Mouse (Mus musculus) midbrain, embryonic 15.5 days (tissue): ENCODE data around the gene Anapc7. TPM values are rescaled to one million over a fixed set of nuclear protein-coding genes. Genes with fewer than 3 reads are reported as not detected.
A peak's percentile ranks its signal among the peaks of the same experiment; 100 is the strongest.

Source experiments
- ATAC-seq: fragments of 200-750 bp; cut with Nextera tagmentation; replicated peaks from 2 replicates; pipeline ENCODE4 v1.8.0; 2017; ENCODE audit warnings: moderate TSS enrichment
- H3K27ac ChIP-seq: fragments of 300-500 bp; sonication (generic); 2 replicates; pipeline ENCODE4 v1.5.1; 2015; ENCODE audit warnings: mild to moderate bottlenecking, inconsistent platforms
- H3K27me3 ChIP-seq: fragments of 300-500 bp; sonication (generic); replicated peaks from 2 replicates; pipeline ENCODE4 v1.6.1; 2015; ENCODE audit warnings: inconsistent platforms
- H3K36me3 ChIP-seq: fragments of 300-500 bp; sonication (generic); replicated peaks from 2 replicates; pipeline ENCODE4 v1.6.1; 2015; ENCODE audit warnings: inconsistent platforms
- H3K4me1 ChIP-seq: fragments of 300-500 bp; sonication (generic); 2 replicates; pipeline ENCODE4 v1.6.1; 2015; ENCODE audit warnings: inconsistent platforms
- H3K4me2 ChIP-seq: fragments of 300-500 bp; sonication (generic); 2 replicates; pipeline ENCODE4 v1.6.1; 2015; ENCODE audit warnings: inconsistent platforms, mild to moderate bottlenecking, moderate library complexity
- H3K4me3 ChIP-seq: fragments of 300-500 bp; sonication (generic); 2 replicates; pipeline ENCODE4 v1.5.1; 2015; ENCODE audit warnings: mild to moderate bottlenecking, inconsistent platforms
- H3K9ac ChIP-seq: fragments of 300-500 bp; sonication (generic); 2 replicates; pipeline ENCODE4 v1.6.1; 2015; ENCODE audit warnings: mild to moderate bottlenecking, inconsistent platforms
- H3K9me3 ChIP-seq: fragments of 300-500 bp; sonication (generic); 2 replicates; pipeline ENCODE4 v1.6.1; 2016; ENCODE audit warnings: inconsistent platforms
- WGBS: fragments of 180-500 bp; shearing (Covaris S2); methylation state at CpG from one replicate; pipeline ENCODE4 v1.1.7; 2015; ENCODE audit warnings: mixed read lengths; 5-methylcytosine and 5-hydroxymethylcytosine counted together
- polyA plus RNA-seq: library from polyadenylated mRNA; unstranded; fragments of >200 nt; fragmentation: Nextera tagmentation; extraction: Ambion mirVana; gene quantifications from 2 replicates; pipeline ENCODE4 v1.2.1, GENCODE M21; 2015

Gene Anapc7
- polyA plus RNA-seq, 1 experiment from 2014 or later: 54.5 TPM

DNA sequence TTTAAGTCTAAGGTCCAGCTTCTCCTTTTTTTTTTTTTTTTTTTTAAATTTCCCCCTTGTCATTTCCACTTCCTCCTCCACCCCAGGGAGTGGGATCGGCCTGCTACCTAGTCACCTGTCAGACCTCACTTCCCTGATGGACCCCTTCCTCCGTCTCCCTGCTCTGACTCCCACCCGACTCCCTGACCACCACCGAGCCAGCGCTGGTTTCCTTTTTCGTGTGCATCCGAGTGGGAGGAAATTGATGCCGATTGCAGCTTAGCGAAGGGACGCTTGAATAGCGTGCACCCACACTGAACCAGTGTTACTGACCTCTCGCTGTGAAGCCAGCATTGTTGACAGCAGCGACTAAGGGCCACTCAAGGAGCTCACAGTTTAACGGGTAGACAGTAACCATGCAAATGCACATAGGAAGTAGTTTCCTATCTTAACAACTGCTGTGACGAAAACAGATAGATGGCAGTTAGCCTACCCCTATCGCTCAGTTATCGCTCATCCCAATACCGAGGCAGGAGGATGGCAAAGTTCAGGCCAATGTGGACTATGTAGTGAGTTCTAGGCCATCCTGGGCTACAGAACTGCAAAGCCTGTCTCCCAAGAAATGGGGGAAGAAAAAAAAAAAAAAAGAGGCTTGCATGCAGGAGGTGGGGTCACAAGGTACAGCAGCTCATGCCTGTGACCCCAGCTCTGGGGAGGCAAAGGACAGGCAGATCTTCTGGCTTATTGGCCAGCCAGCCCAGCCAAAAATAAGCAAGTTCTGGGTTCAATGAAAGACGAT lies 29.1 kb upstream of the Anapc7 start:
- WGBS: 14% methylated on average over 19 of the region's 19 CpGs
- Histone ChIP-seq H3K9ac (peak overlapping the region; percentile 63), H3K27ac (peak overlapping the region; percentile 64), H3K27me3 (no peaks in the 10 kb centered on the region), H3K4me1 (peaks cover 16% of the 10 kb centered on the region), H3K4me2 (peak overlapping the region; percentile 77), H3K9me3 (no peaks in the 10 kb centered on the region), H3K4me3 (peak overlapping the region; percentile 60), H3K36me3 (peaks cover 2% of the 10 kb centered on the region; the same call in 1 of the 2 replicates)
- peak; percentile 53; the same call in 1 of the 2 replicates for ATAC-seq

GRCm38 (mm10) chr5:122393887-122394286 lies 27.6 kb upstream of the Anapc7 start:
- H3K36me3 ChIP-seq: peaks cover 5% of the 10 kb centered on the region; the same call in 1 of the 2 replicates
- no peak overlapping the region for H3K27ac ChIP-seq
- WGBS: 54% methylated on average over 2 of the region's 2 CpGs
- no peak overlapping the region for H3K9ac ChIP-seq
- no peak for ATAC-seq
- H3K9me3 ChIP-seq: no peaks in the 10 kb centered on the region
- H3K4me2 ChIP-seq: no peak overlapping the region
- peaks cover 16% of the 10 kb centered on the region for H3K4me1 ChIP-seq
- no peaks in the 10 kb centered on the region for H3K27me3 ChIP-seq
- no peak overlapping the region for H3K4me3 ChIP-seq

- H3K9me3 ChIP-seq: no peaks in the 10 kb centered on the region
- peaks cover 16% of the 10 kb centered on the region for H3K4me1 ChIP-seq
- WGBS: 89% methylated on average over 10 of the region's 10 CpGs
- no peak overlapping the region for H3K4me2 ChIP-seq
- peaks cover 5% of the 10 kb centered on the region; the same call in 1 of the 2 replicates for H3K36me3 ChIP-seq
- H3K4me3 ChIP-seq: no peak overlapping the region
- no peak overlapping the region for H3K27ac ChIP-seq
- H3K9ac ChIP-seq: no peak overlapping the region
- H3K27me3 ChIP-seq: no peaks in the 10 kb centered on the region
- no peak for ATAC-seq
Observed at GRCm38 (mm10) chr5:122396791-122397190, 24.7 kb upstream of the Anapc7 start.

DNA sequence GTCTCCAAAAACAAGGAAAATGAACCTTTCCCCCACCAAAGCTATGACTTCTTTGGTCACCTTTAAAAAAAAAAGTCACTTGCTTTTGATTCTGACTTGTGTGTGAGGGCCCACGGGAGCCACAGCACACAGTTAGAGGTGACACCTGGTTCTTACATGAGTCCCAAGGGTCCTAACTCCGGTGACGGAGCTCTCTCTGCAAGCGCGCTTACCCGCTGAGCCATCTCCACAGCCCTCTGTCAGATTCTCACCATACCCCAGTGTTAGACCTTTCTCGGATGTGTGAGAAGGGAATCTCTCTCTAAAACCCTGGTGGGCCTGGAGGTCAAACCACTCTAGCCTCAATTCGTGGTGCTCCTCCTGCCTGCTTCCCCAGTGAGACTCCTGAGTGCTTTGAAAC lies 24.0 kb upstream of the Anapc7 start:
- Histone ChIP-seq H3K4me3 (no peak overlapping the region), H3K9ac (no peak overlapping the region), H3K4me1 (peaks cover 14% of the 10 kb centered on the region), H3K36me3 (peaks cover 5% of the 10 kb centered on the region; the same call in 1 of the 2 replicates), H3K27ac (no peak overlapping the region), H3K9me3 (no peaks in the 10 kb centered on the region), H3K27me3 (no peaks in the 10 kb centered on the region), H3K4me2 (no peak overlapping the region)
- WGBS: 92% methylated on average over 8 of the region's 8 CpGs
- ATAC-seq: no peak

GRCm38 (mm10) chr5:122399871-122400270 lies 21.6 kb upstream of the Anapc7 start:
- H3K36me3 ChIP-seq: peaks cover 17% of the 10 kb centered on the region

DNA sequence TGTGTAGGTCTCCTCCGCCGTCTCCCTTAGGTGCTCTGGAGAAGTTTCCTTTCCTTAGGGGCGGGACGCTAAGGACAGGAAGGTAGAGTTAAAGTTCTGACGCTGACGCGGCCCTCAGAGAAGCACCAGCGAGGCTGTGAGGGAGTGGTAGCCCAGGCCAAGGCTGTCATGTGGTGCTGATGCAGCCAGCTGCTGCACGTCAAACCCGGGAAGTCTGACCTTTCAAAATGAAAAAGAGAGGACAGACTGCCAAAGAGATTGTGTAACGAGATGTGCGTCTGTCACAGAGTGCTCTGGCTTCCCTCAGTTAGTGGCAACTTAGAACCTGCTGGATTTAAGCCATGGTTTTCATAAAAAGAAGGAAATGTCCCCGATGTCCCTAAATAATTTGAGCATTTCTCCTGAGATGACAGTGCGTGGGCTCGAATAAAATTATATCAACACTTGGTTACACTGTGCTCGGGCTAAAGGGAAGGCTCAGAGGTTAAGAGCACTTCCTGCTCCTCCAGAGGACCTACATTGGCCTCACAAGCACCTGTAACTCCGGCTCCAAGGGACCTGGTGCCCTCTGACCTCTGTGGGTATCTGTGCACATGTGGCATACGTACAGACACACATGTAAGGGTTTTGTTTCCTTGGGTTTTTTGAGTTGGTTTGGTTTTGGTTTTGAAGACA lies 20.7 kb upstream of the Anapc7 start:
- H3K9me3 ChIP-seq: no peaks in the 10 kb centered on the region
- no peaks in the 10 kb centered on the region for H3K27me3 ChIP-seq
- no peak overlapping the region for H3K9ac ChIP-seq
- H3K36me3 ChIP-seq: peaks cover 17% of the 10 kb centered on the region
- H3K4me2 ChIP-seq: no peak overlapping the region
- no peak overlapping the region for H3K4me3 ChIP-seq
- no peak for ATAC-seq
- H3K27ac ChIP-seq: no peak overlapping the region
- H3K4me1 ChIP-seq: no peaks in the 10 kb centered on the region
- 88% methylated on average over 18 of the region's 18 CpGs for WGBS

More at GRCm38 (mm10) chr5:122399871-122400270, 21.6 kb upstream of the Anapc7 start:
- H3K9ac ChIP-seq: no peak overlapping the region
- no peak overlapping the region for H3K27ac ChIP-seq
- WGBS: 95% methylated on average over 8 of the region's 8 CpGs
- no peaks in the 10 kb centered on the region for H3K4me1 ChIP-seq
- no peak overlapping the region for H3K4me3 ChIP-seq
- no peak for ATAC-seq
- H3K4me2 ChIP-seq: no peak overlapping the region
- H3K27me3 ChIP-seq: no peaks in the 10 kb centered on the region
- no peaks in the 10 kb centered on the region for H3K9me3 ChIP-seq

DNA sequence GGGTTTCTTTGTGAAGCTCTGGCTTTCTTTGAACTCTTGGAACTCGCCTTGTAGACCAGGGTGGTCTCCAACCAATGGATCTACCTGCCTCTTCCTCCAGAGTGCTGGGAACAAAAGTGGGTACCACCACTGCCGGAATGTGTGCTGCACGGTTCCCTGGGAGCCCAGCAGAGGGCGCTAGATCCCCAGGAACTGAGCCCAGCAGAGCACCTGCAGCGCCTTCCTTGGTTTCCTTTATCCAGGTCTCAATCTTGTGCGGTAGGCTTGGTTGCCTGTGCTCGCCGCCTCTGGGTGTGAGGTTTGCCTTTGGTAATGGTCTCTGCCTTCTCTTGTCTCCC lies 20.2 kb upstream of the Anapc7 start:
- Histone ChIP-seq H3K9ac (no peak overlapping the region), H3K27ac (no peak overlapping the region), H3K4me3 (no peak overlapping the region), H3K4me2 (no peak overlapping the region), H3K27me3 (no peaks in the 10 kb centered on the region), H3K4me1 (no peaks in the 10 kb centered on the region), H3K9me3 (no peaks in the 10 kb centered on the region), H3K36me3 (peaks cover 19% of the 10 kb centered on the region)
- 16% methylated on average over 8 of the region's 8 CpGs for WGBS
- ATAC-seq: no peak

GRCm38 (mm10) chr5:122402160-122402559 lies 19.3 kb upstream of the Anapc7 start:
- Histone ChIP-seq H3K4me1 (no peaks in the 10 kb centered on the region), H3K4me3 (no peak overlapping the region), H3K9me3 (no peaks in the 10 kb centered on the region), H3K27me3 (no peaks in the 10 kb centered on the region), H3K9ac (no peak overlapping the region), H3K36me3 (peaks cover 28% of the 10 kb centered on the region), H3K27ac (no peak overlapping the region), H3K4me2 (no peak overlapping the region)
- 89% methylated on average over 13 of the region's 13 CpGs for WGBS
- ATAC-seq: no peak

DNA sequence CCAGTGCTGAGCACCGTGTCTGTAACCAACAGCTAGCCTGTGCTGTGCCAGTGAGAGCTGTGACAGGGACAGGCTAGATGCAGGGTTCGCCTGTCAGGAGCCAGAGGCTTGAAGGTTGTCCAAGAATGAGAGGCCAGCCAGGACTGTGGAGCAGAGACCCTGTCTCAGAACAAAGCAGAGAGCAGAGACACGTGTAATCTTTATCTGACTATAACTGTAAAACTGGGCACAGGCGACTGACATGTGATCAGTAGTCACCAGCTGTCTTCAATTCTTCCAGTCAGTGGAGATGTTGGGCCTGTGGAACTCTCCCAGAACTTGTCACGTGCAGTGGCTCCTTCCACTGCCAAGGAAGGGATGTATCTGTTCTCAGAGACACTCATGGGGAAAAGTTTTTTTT lies 18.7 kb upstream of the Anapc7 start:
- H3K27ac ChIP-seq: no peak overlapping the region
- H3K36me3 ChIP-seq: peaks cover 26% of the 10 kb centered on the region
- no peak overlapping the region for H3K9ac ChIP-seq
- H3K4me3 ChIP-seq: no peak overlapping the region
- H3K27me3 ChIP-seq: no peaks in the 10 kb centered on the region
- no peak overlapping the region for H3K4me2 ChIP-seq
- 83% methylated on average over 5 of the region's 5 CpGs for WGBS
- H3K9me3 ChIP-seq: no peaks in the 10 kb centered on the region
- ATAC-seq: no peak
- no peaks in the 10 kb centered on the region for H3K4me1 ChIP-seq

- WGBS: 93% methylated on average over 12 of the region's 12 CpGs
- ATAC-seq: no peak
- H3K4me3 ChIP-seq: no peak overlapping the region
- H3K27me3 ChIP-seq: no peaks in the 10 kb centered on the region
- no peaks in the 10 kb centered on the region for H3K9me3 ChIP-seq
- H3K4me2 ChIP-seq: no peak overlapping the region
- no peaks in the 10 kb centered on the region for H3K4me1 ChIP-seq
- no peak overlapping the region for H3K27ac ChIP-seq
- no peak overlapping the region for H3K9ac ChIP-seq
- peaks cover 26% of the 10 kb centered on the region for H3K36me3 ChIP-seq
Observed at GRCm38 (mm10) chr5:122403362-122403761, 18.1 kb upstream of the Anapc7 start.

DNA sequence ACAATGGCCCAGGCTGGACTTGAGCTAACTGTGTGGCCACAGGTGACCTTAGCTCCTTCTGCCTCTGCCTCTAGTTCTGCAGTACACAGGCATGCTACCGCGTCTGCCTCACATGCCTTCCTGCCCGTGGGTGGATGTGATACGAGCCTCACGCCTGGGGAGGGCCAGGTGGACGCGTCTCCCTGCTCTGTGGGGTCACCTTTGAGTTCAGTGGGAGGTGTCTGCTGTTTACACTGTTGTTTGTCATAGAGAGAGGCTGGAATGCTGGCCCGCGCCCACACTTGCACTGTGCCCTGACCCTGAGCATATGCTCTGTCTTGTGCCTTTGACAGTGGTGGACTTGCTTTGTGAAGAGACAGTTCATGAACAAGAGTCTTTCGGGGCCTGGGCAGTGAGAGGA lies 16.0 kb upstream of the Anapc7 start:
- WGBS: 96% methylated on average over 10 of the region's 10 CpGs

GRCm38 (mm10) chr5:122409692-122410645 lies 11.5 kb upstream of the Anapc7 start:
- H3K4me1 ChIP-seq: no peaks in the 10 kb centered on the region
- no peaks in the 10 kb centered on the region for H3K9me3 ChIP-seq
- peaks cover 14% of the 10 kb centered on the region; the same call in 1 of the 2 replicates for H3K36me3 ChIP-seq
- no peak for ATAC-seq
- WGBS: 88% methylated on average over 19 of the region's 19 CpGs
- no peak overlapping the region for H3K9ac ChIP-seq
- no peak overlapping the region for H3K4me2 ChIP-seq
- H3K4me3 ChIP-seq: no peak overlapping the region
- no peak overlapping the region for H3K27ac ChIP-seq
- no peaks in the 10 kb centered on the region for H3K27me3 ChIP-seq

More for the DNA sequence above, 16.0 kb upstream of the Anapc7 start:
- Histone ChIP-seq H3K4me1 (no peaks in the 10 kb centered on the region), H3K9me3 (no peaks in the 10 kb centered on the region), H3K27me3 (no peaks in the 10 kb centered on the region), H3K4me2 (no peak overlapping the region), H3K36me3 (peaks cover 26% of the 10 kb centered on the region), H3K9ac (no peak overlapping the region), H3K4me3 (no peak overlapping the region), H3K27ac (no peak overlapping the region)
- ATAC-seq: no peak
